ENCODE assay signal across 9 mouse cellular contexts in the genomic region with DNA sequence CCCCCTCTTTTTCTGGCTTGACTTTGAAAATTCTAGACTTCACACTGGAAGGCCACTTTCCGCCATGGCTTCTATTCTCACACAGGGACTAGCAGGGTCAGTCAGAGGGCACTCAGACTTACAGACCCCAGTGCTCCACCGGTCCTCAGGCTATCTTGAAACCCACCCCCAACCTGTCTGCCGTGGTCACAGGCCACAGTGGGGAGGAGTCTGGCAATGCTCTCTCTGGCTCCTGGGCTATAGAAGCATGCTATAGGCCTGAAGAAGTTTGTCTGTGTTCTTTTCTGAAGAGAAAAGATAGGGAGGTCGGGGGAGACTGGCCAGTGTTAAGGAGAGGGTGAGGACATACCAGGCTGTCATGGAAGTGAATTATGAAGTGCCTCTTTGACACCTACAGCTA. TPM values are rescaled to one million over a fixed set of nuclear protein-coding genes. Genes with fewer than 3 reads are reported as not detected.
DNase-seq lines count a peak whose midpoint lies in the region; ATAC-seq and TF ChIP-seq lines count a peak whose summit lies in the region.
"Had no signal": no experiment of that assay in that cellular context is flagged by ENCODE, and none has a peak within 500 bp of the region (broad histone marks: within the 10 kb centered on the region; RNA-seq: fewer than 3 reads in every experiment).

No protein-coding gene starts in this region.

- no peak for ATAC-seq in midbrain, embryonic 12.5 days (ENCODE audit: low FRiP score, low read depth)
- no peak for ATAC-seq in midbrain, embryonic 11.5 days (ENCODE audit: low FRiP score)
- ATAC-seq in intestine, embryonic 15.5 days: no peak
- ATAC-seq in cerebellum, adult (ENCODE audit: insufficient number of reproducible peaks, low FRiP score, low TSS enrichment): no peak

- no peak for DNase-seq in heart, embryonic 10.5 days (ENCODE audit: low spot score)
- DNase-seq in heart, postnatal 14 days: no peak
- DNase-seq in midbrain, embryonic 11.5 days (ENCODE audit: low spot score, missing footprints): no peak
- no peak for DNase-seq in frontal cortex, postnatal 25 days (ENCODE audit: low spot score in 2 of 2)
- DNase-seq: lung, adult 18-20 months had no signal

- H3K27me3 ChIP-seq in heart, embryonic 10.5 days (ENCODE audit: insufficient read depth, poor library complexity, severe bottlenecking): no peaks in the 10 kb centered on the region
- H3K27me3 ChIP-seq in midbrain, embryonic 12.5 days: no peaks in the 10 kb centered on the region
- no peaks in the 10 kb centered on the region for H3K27me3 ChIP-seq in midbrain, embryonic 11.5 days (ENCODE audit: control insufficient read depth, insufficient read depth, low read length)
- H3K27me3 ChIP-seq in intestine, embryonic 15.5 days (replicated peaks): no peaks in the 10 kb centered on the region
- H3K27me3 ChIP-seq in small intestine, adult 2 months (ENCODE audit: control insufficient read depth, insufficient read depth, low read length): no peaks in the 10 kb centered on the region

- no peak overlapping the region for H3K9ac ChIP-seq in midbrain, embryonic 12.5 days (replicated peaks)
- no peak overlapping the region for H3K9ac ChIP-seq in midbrain, embryonic 11.5 days (ENCODE audit: low read length)
- no peak overlapping the region for H3K9ac ChIP-seq in intestine, embryonic 15.5 days

- TF ChIP-seq CTCF in small intestine, adult 2 months (IDR thresholded peaks at IDR 0.05; ENCODE audit: extremely low read depth, insufficient read length, insufficient replicate concordance, low read depth, low read length): no peak

- H3K36me3 ChIP-seq in heart, embryonic 10.5 days: peaks cover 11% of the 10 kb centered on the region
- peaks cover 12% of the 10 kb centered on the region; the same call in 1 of the 2 replicates for H3K36me3 ChIP-seq in midbrain, embryonic 12.5 days
- peaks cover 4% of the 10 kb centered on the region; the same call in 1 of the 2 replicates for H3K36me3 ChIP-seq in midbrain, embryonic 11.5 days (ENCODE audit: control insufficient read depth, insufficient read depth, low read length)
- no peaks in the 10 kb centered on the region for H3K36me3 ChIP-seq in intestine, embryonic 15.5 days
- H3K36me3 ChIP-seq in small intestine, adult 2 months (ENCODE audit: control insufficient read depth, insufficient read depth, low read length): peaks cover 7% of the 10 kb centered on the region; the same call in 1 of the 2 replicates

- peak overlapping the region; percentile 88 for H3K27ac ChIP-seq in heart, embryonic 10.5 days
- peak overlapping the region; percentile 77; the same call in 1 of the 2 replicates for H3K27ac ChIP-seq in midbrain, embryonic 12.5 days (replicated peaks)
- H3K27ac ChIP-seq in midbrain, embryonic 11.5 days (ENCODE audit: low read depth, low read length): no peak overlapping the region; the same call in 1 of the 2 replicates
- H3K27ac ChIP-seq in intestine, embryonic 15.5 days: peak overlapping the region; percentile 96
- H3K27ac ChIP-seq in small intestine, adult 2 months (ENCODE audit: insufficient read depth, low read depth, low read length): 0 out of 2 replicates have a peak overlapping the region, but pooled peaks have one; percentile 32

- no peak for TF ChIP-seq POLR2A in small intestine, adult 2 months (IDR thresholded peaks at IDR 0.05; ENCODE audit: low read depth, low read length)

- H3K4me2 ChIP-seq in midbrain, embryonic 12.5 days (replicated peaks): no peak overlapping the region
- H3K4me2 ChIP-seq in midbrain, embryonic 11.5 days: no peak overlapping the region
- peak overlapping the region; percentile 36; the same call in 1 of the 2 replicates for H3K4me2 ChIP-seq in intestine, embryonic 15.5 days (replicated peaks)

- WGBS in heart, embryonic 10.5 days: 11% methylated on average over 4 of the region's 4 CpGs
- WGBS in midbrain, embryonic 12.5 days: 54% methylated on average over 4 of the region's 4 CpGs
- 59% methylated on average over 4 of the region's 4 CpGs for WGBS in midbrain, embryonic 11.5 days
- WGBS in intestine, embryonic 15.5 days: 28% methylated on average over 4 of the region's 4 CpGs
- WGBS in small intestine, adult 2 months: 63% methylated on average over 4 of the region's 4 CpGs

- H3K9me3 ChIP-seq in heart, embryonic 10.5 days: no peaks in the 10 kb centered on the region
- H3K9me3 ChIP-seq in midbrain, embryonic 12.5 days: no peaks in the 10 kb centered on the region
- H3K9me3 ChIP-seq in midbrain, embryonic 11.5 days (ENCODE audit: control insufficient read depth, low read length): no peaks in the 10 kb centered on the region
- H3K9me3 ChIP-seq in intestine, embryonic 15.5 days: no peaks in the 10 kb centered on the region

- peaks cover 56% of the 10 kb centered on the region for H3K4me1 ChIP-seq in heart, embryonic 10.5 days
- H3K4me1 ChIP-seq in midbrain, embryonic 12.5 days: 0 out of 2 replicates have a peak, but pooled peaks cover 8% of the 10 kb centered on the region
- 0 out of 2 replicates have a peak, but pooled peaks cover 2% of the 10 kb centered on the region for H3K4me1 ChIP-seq in midbrain, embryonic 11.5 days (ENCODE audit: control insufficient read depth, insufficient read depth, low read length)
- peaks cover 18% of the 10 kb centered on the region for H3K4me1 ChIP-seq in intestine, embryonic 15.5 days (replicated peaks)
- peaks cover 2% of the 10 kb centered on the region; the same call in 1 of the 2 replicates for H3K4me1 ChIP-seq in small intestine, adult 2 months (ENCODE audit: control insufficient read depth, insufficient read depth, insufficient read length, low read length)

- H3K4me3 ChIP-seq in heart, embryonic 10.5 days: 0 out of 2 replicates have a peak overlapping the region, but pooled peaks have one; percentile 3
- H3K4me3 ChIP-seq in midbrain, embryonic 12.5 days: no peak overlapping the region
- H3K4me3 ChIP-seq in midbrain, embryonic 11.5 days (ENCODE audit: low read depth, low read length): no peak overlapping the region
- no peak overlapping the region for H3K4me3 ChIP-seq in intestine, embryonic 15.5 days (replicated peaks)
- H3K4me3 ChIP-seq in small intestine, adult 2 months (ENCODE audit: low read depth, low read length): no peak overlapping the region

- intact Hi-C loops in heart, postnatal 14 days (cut with DNase I): loop anchor here (5.0 kb wide), 1 partner anchor 38 kb away; the partner anchor contains the start of gene Fscn1

RNA-seq across cellular contexts. Expression of gene Fscn1, which starts 39.9 kb away (rescaled TPM):
- 254 and 329 TPM in 2 replicates for polyA plus RNA-seq in heart, embryonic 10.5 days (2016; fragmentation: Nextera tagmentation; extraction: Ambion mirVana)
- 10 to 100 TPM; 47.3 to 68.9 TPM for total RNA-seq in heart, postnatal 14 days (2021)
- 707 and 742 TPM in 2 replicates for polyA plus RNA-seq in midbrain, embryonic 12.5 days (2016; fragmentation: Nextera tagmentation; extraction: Ambion mirVana)
- 566 and 605 TPM in 2 replicates for polyA plus RNA-seq in midbrain, embryonic 11.5 days (2014; fragmentation: Nextera tagmentation; extraction: Ambion mirVana)
- 140 and 170 TPM in 2 replicates for polyA plus RNA-seq in intestine, embryonic 15.5 days (2015; fragmentation: Nextera tagmentation; extraction: Ambion mirVana)
- 12.3 and 15.0 TPM in 2 replicates for polyA plus RNA-seq in small intestine, adult 2 months (2012; rRNA removed)
